In genomic region chr19:20363221-20363620, GRCm38 (mm10) we compare ENCODE assay signal across 10 mouse cellular contexts. TPM values are rescaled to one million over a fixed set of nuclear protein-coding genes. Genes with fewer than 3 reads are reported as not detected.
DNase-seq lines count a peak whose midpoint lies in the region; ATAC-seq lines count a peak whose summit lies in the region.
"Had no signal": no experiment of that assay in that cellular context is flagged by ENCODE, and none has a peak within 500 bp of the region (broad histone marks: within the 10 kb centered on the region; RNA-seq: fewer than 3 reads in every experiment).

No protein-coding gene starts in this region.

- no peaks in the 10 kb centered on the region for H3K4me1 ChIP-seq in kidney, embryonic 16.5 days (ENCODE audit: insufficient read depth, low read length)
- H3K4me1 ChIP-seq in heart, embryonic 11.5 days (ENCODE audit: control insufficient read depth, insufficient read depth, low read length), result no peaks in the 10 kb centered on the region
- H3K4me1 ChIP-seq: neural tube, embryonic 13.5 days had no signal

- H3K9ac ChIP-seq in kidney, embryonic 16.5 days (replicated peaks; ENCODE audit: low read length), result no peak overlapping the region
- no peak overlapping the region for H3K9ac ChIP-seq in heart, embryonic 11.5 days (ENCODE audit: low read depth, low read length)
- H3K9ac ChIP-seq: neural tube, embryonic 13.5 days had no signal

- ATAC-seq in kidney, embryonic 16.5 days (ENCODE audit: low FRiP score, low TSS enrichment), result no peak
- ATAC-seq in heart, embryonic 11.5 days (replicated peaks; ENCODE audit: insufficient number of reproducible peaks, low FRiP score, low TSS enrichment), result no peak

- H3K27ac ChIP-seq in kidney, embryonic 16.5 days (ENCODE audit: low read length), result no peak overlapping the region
- no peak overlapping the region for H3K27ac ChIP-seq in heart, embryonic 11.5 days (ENCODE audit: low read depth, low read length)
- H3K27ac ChIP-seq: neural tube, embryonic 13.5 days had no signal

- H3K36me3 ChIP-seq in kidney, embryonic 16.5 days (ENCODE audit: insufficient read depth, low read length), result no peaks in the 10 kb centered on the region
- H3K36me3 ChIP-seq in heart, embryonic 11.5 days (ENCODE audit: control insufficient read depth, insufficient read depth, low read length), result no peaks in the 10 kb centered on the region
- H3K36me3 ChIP-seq: neural tube, embryonic 13.5 days had no signal

- H3K4me2 ChIP-seq in kidney, embryonic 16.5 days (replicated peaks; ENCODE audit: low read depth, low read length), result no peak overlapping the region
- no peak overlapping the region for H3K4me2 ChIP-seq in heart, embryonic 11.5 days
- H3K4me2 ChIP-seq: neural tube, embryonic 13.5 days had no signal

- no peak overlapping the region for H3K4me3 ChIP-seq in kidney, embryonic 16.5 days (ENCODE audit: low read length)
- H3K4me3 ChIP-seq in heart, embryonic 11.5 days (ENCODE audit: low read depth, low read length), result no peak overlapping the region
- H3K4me3 ChIP-seq: neural tube, embryonic 13.5 days had no signal

- 69% methylated on average over 10 of the region's 10 CpGs for WGBS in kidney, embryonic 16.5 days
- WGBS in heart, embryonic 11.5 days (ENCODE audit: insufficient replicate concordance), result 65% methylated on average over 10 of the region's 10 CpGs

- DNase-seq in kidney, adult 9 months, result peak; percentile 5
- DNase-seq in 3T3-L1 (ENCODE audit: low read depth, low spot score) (peak; percentile 70), NIH3T3 (ENCODE audit: low read depth) (peak; percentile 66)
- peak; percentile 51 for DNase-seq in induced T-regulatory cell, adult 2 months (ENCODE audit: low read depth)
- no peak for DNase-seq in layer of hippocampus, adult 8-10 months (ENCODE audit: low spot score in 2 of 2)
- DNase-seq in ovary, adult 18-20 months (ENCODE audit: low spot score), result no peak
- DNase-seq: gastrocnemius, postnatal 10 days had no signal

- peaks cover 3% of the 10 kb centered on the region; the same call in 1 of the 2 replicates for H3K27me3 ChIP-seq in kidney, embryonic 16.5 days (ENCODE audit: insufficient read depth, low read length)
- no peaks in the 10 kb centered on the region for H3K27me3 ChIP-seq in heart, embryonic 11.5 days (ENCODE audit: control insufficient read depth, insufficient read depth, low read length)
- H3K27me3 ChIP-seq: neural tube, embryonic 13.5 days had no signal

- no peaks in the 10 kb centered on the region for H3K9me3 ChIP-seq in kidney, embryonic 16.5 days (ENCODE audit: low read length)
- H3K9me3 ChIP-seq in heart, embryonic 11.5 days (replicated peaks; ENCODE audit: control insufficient read depth, low read length), result no peaks in the 10 kb centered on the region
- H3K9me3 ChIP-seq: neural tube, embryonic 13.5 days had no signal

RNA-seq across cellular contexts. Expression of gene Anxa1, which starts 27.5 kb away (rescaled TPM):
- polyA plus RNA-seq in kidney, embryonic 16.5 days (2015; fragmentation: Nextera tagmentation; extraction: Ambion mirVana), result 37.8 and 46.2 TPM in 2 replicates
- total RNA-seq in layer of hippocampus, adult 8-10 months (2022), result 1 to 10 TPM; 1.3 to 3.2 (median 2.3) TPM
- 13.5 and 15.3 TPM in 2 replicates for polyA plus RNA-seq in heart, embryonic 11.5 days (2014; fragmentation: Nextera tagmentation; extraction: Ambion mirVana)

Comparison
In these comparisons a context has a peak if more than half of its experiments do, and no peak if none do; other contexts are left out.
1. DNase-seq: peak in kidney, adult 9 months (single experiment), 3T3-L1 (single experiment), NIH3T3 (single experiment) and induced T-regulatory cell, adult 2 months (single experiment); none in layer of hippocampus, adult 8-10 months (0 of 2) and ovary, adult 18-20 months (single experiment).